Mouse (Mus musculus) lung, postnatal 0 days (tissue): ENCODE results near the gene Ptpdc1.

Experiments
- CTCF ChIP-seq: IDR thresholded peaks from 2 replicates; pipeline ENCODE4 v1.5.1; 2016; ENCODE audit warnings: antibody characterized with exemption, mild to moderate bottlenecking
- EP300 ChIP-seq: IDR thresholded peaks from 2 replicates; pipeline ENCODE4 v1.6.1; 2016; ENCODE audit warnings: antibody characterized with exemption, mild to moderate bottlenecking, control low read depth

GRCm38 (mm10) chr13:48618890-48619289, 6.6 kb downstream of the Ptpdc1 start:
- TF ChIP-seq CTCF (no peak), EP300 (no peak)
